Mouse (Mus musculus) embryonic facial prominence, embryonic 12.5 days (tissue): ENCODE measurements around the gene Bub1b. TPM values are rescaled to one million over a fixed set of nuclear protein-coding genes. Genes with fewer than 3 reads are reported as not detected.

Experiments
- ATAC-seq: fragments of 200-750 bp; cut with Nextera tagmentation; 2 replicates; pipeline ENCODE4 v1.8.0; 2017; ENCODE audit not compliant: insufficient number of reproducible peaks, insufficient read depth, low FRiP score, low TSS enrichment
- H3K27ac ChIP-seq: fragments of 300-500 bp; sonication (generic); 2 replicates; pipeline ENCODE4 v1.5.1; 2016; ENCODE audit warnings: mild to moderate bottlenecking
- H3K27me3 ChIP-seq: fragments of 300-500 bp; sonication (generic); 2 replicates; pipeline ENCODE4 v1.6.1; 2016; ENCODE audit warnings: mild to moderate bottlenecking, moderate library complexity
- H3K36me3 ChIP-seq: fragments of 300-500 bp; sonication (generic); 2 replicates; pipeline ENCODE4 v1.6.1; 2016; ENCODE audit warnings: mild to moderate bottlenecking
- H3K4me1 ChIP-seq: fragments of 300-500 bp; sonication (generic); 2 replicates; pipeline ENCODE4 v1.6.1; 2016
- H3K4me2 ChIP-seq: fragments of 300-500 bp; sonication (generic); replicated peaks from 2 replicates; pipeline ENCODE4 v1.6.1; 2016; ENCODE audit warnings: mild to moderate bottlenecking, moderate library complexity
- H3K4me3 ChIP-seq: fragments of 300-500 bp; sonication (generic); 2 replicates; pipeline ENCODE4 v1.5.1; 2016; ENCODE audit warnings: mild to moderate bottlenecking
- H3K9ac ChIP-seq: fragments of 300-500 bp; sonication (generic); 2 replicates; pipeline ENCODE4 v1.6.1; 2016; ENCODE audit warnings: mild to moderate bottlenecking, moderate library complexity
- H3K9me3 ChIP-seq: fragments of 300-500 bp; sonication (generic); 2 replicates; pipeline ENCODE4 v1.6.1; 2016; ENCODE audit warnings: mild to moderate bottlenecking, moderate library complexity
- WGBS: fragments of 180-500 bp; shearing (Covaris S2); methylation state at CpG from one replicate; pipeline ENCODE4 v1.1.7; 2016; 5-methylcytosine and 5-hydroxymethylcytosine counted together
- polyA plus RNA-seq: library from polyadenylated mRNA; unstranded; fragments of >200 nt; fragmentation: Nextera tagmentation; extraction: Ambion mirVana; gene quantifications from 2 replicates; pipeline ENCODE4 v1.2.1, GENCODE M21; 2016

Bub1b gene
- polyA plus RNA-seq, 1 experiment from 2014 or later, result 106 TPM

DNA sequence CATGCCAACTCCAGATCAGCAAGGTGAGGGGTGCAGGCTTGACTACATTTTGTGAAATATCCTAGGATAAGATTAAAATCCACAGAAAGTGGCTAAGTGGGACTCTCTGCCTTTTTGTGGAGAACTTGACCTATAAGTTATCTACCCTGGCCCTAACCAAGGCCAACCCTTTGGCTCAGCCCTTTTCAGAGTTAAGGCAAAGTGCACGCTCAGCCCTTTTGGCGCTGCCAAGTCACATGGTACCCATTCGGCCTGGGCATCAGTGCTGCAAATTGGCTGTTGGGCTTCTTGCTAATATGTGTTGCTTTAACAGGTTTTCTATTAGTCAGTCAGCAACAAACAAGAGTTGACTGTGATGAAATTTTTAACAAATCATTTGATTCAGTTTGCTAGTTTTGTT is 89.8 kb downstream of the Bub1b start:
- no peak for ATAC-seq
- WGBS, result 93% methylated on average over 3 of the region's 3 CpGs
- Histone ChIP-seq H3K27ac (no peak overlapping the region), H3K4me3 (no peak overlapping the region), H3K9ac (no peak overlapping the region), H3K36me3 (no peaks in the 10 kb centered on the region), H3K27me3 (peaks cover 7% of the 10 kb centered on the region), H3K9me3 (no peaks in the 10 kb centered on the region), H3K4me1 (no peaks in the 10 kb centered on the region), H3K4me2 (no peak overlapping the region)

DNA sequence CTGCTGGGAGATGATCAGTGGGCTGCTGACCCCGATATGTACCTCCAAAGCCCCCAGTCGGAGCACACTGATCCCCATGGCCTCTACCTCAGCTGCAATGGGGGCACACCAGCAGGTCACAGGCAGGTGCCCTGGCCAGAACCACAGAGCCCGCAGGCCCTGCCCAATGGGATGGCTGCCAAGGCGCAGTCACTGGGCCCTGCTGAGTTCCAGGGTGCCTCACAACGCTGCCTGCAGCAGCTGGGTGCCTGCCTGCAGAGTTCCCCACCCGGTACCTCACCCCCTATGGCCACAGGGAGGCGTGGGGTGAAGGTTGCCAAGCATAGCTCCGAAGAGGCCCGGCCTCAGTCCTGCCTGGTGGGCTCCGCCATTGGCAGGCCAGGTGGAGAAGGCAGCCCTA is 91.9 kb downstream of the Bub1b start:
- H3K4me3 ChIP-seq, result no peak overlapping the region
- H3K9me3 ChIP-seq, result no peaks in the 10 kb centered on the region
- H3K9ac ChIP-seq, result no peak overlapping the region
- ATAC-seq, result no peak
- no peak overlapping the region for H3K4me2 ChIP-seq
- WGBS, result 85% methylated on average over 10 of the region's 10 CpGs
- no peaks in the 10 kb centered on the region for H3K4me1 ChIP-seq
- no peaks in the 10 kb centered on the region for H3K36me3 ChIP-seq
- H3K27me3 ChIP-seq, result peaks cover 11% of the 10 kb centered on the region
- no peak overlapping the region for H3K27ac ChIP-seq

Other genes with a start within 250 kb of the Bub1b start
- gene Gpr176, start 224.8 kb upstream of the Bub1b start, polyA plus RNA-seq, result 0.41 and 0.71 TPM in 2 replicates
- gene Eif2ak4, start 209.6 kb upstream of the Bub1b start, polyA plus RNA-seq, result 14.3 and 15.7 TPM in 2 replicates
- gene Srp14, start 118.5 kb upstream of the Bub1b start, polyA plus RNA-seq, result 239 and 256 TPM in 2 replicates
- 6.6 and 7.1 TPM in 2 replicates for gene Bmf, start 48.5 kb upstream of the Bub1b start, polyA plus RNA-seq
- gene Pak6, start 65.1 kb downstream of the Bub1b start, polyA plus RNA-seq, result 1.2 and 1.5 TPM in 2 replicates
- gene Ankrd63, start 105.8 kb downstream of the Bub1b start, polyA plus RNA-seq, result not detected in 2 replicates
- gene Plcb2, start 130.2 kb downstream of the Bub1b start, polyA plus RNA-seq, result 0.38 and 0.47 TPM in 2 replicates
- 16.5 and 17.9 TPM in 2 replicates for gene Inafm2, start 147.5 kb downstream of the Bub1b start, polyA plus RNA-seq
- 1.3 and 1.5 TPM in 2 replicates for gene Ccdc9b, start 164.4 kb downstream of the Bub1b start, polyA plus RNA-seq
- gene Phgr1, start 174.6 kb downstream of the Bub1b start, polyA plus RNA-seq, result not detected in 2 replicates
- gene Disp2, start 181.5 kb downstream of the Bub1b start, polyA plus RNA-seq, result 1.3 and 1.6 TPM in 2 replicates
- gene Knstrn, start 215.8 kb downstream of the Bub1b start, polyA plus RNA-seq, result 116 and 125 TPM in 2 replicates